Mouse (Mus musculus): Measurements from ENCODE around the gene Apoc2. TPM values are rescaled to one million over a fixed set of nuclear protein-coding genes. Genes with fewer than 3 reads are reported as not detected.

Gene Apoc2
- polyA plus RNA-seq, 1 experiment from 2014 or later = 8.7 TPM

DNA sequence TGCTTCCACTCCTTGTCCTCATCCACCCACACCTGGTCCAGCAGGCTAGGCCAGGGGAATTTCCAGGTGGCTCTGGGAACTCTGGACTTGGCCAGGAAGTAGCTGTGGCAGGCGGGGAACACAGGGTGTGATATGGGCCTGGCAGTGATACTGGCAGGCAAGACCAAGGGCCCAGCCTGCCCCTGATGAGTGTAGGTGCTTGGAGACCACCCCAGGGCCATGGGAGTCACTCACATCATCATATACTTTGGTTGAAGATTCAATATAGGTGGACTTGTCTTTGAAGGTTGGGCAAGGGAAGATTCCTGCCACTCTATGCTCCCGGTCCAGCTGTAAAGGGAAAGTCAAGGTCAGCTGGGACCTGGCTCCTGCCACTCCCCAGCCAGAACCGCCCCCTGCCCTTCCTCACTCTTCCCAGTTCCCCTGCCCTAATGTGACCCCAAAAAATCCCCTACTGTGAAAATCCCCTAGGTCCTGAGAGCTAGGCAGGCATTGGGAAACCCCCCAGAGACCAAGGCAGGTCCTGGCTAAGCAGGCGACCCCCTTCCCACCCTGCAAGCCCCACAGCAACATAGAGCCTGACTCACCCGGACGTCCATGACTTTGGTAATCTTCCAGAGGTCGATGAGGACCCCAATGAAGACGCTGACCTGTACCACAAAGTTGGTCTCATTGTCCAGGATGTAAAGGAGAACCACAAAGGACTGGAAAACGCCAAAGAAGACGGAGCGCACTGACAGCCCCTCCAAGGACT lies 42.5 kb downstream of the Apoc2 start:
- ATAC-seq (ENCODE audit: low FRiP score, low TSS enrichment) (no peak), DNase-seq (ENCODE audit: low spot score) (no peak)
- Histone ChIP-seq H3K9me3 (ENCODE audit: control insufficient read depth, low read length) (no peaks in the 10 kb centered on the region), H3K4me3 (ENCODE audit: low read depth, low read length) (no peak overlapping the region), H3K36me3 (ENCODE audit: control insufficient read depth, insufficient read depth, low read length) (peaks cover 44% of the 10 kb centered on the region), H3K4me2 (replicated peaks; ENCODE audit: low read depth) (no peak overlapping the region), H3K27me3 (ENCODE audit: control insufficient read depth, insufficient read depth, low read length) (no peaks in the 10 kb centered on the region), H3K27ac (replicated peaks) (no peak overlapping the region), H3K4me1 (replicated peaks; ENCODE audit: control insufficient read depth, insufficient read depth) (no peaks in the 10 kb centered on the region), H3K9ac (ENCODE audit: low read length) (no peak overlapping the region)
- no peak for TF ChIP-seq CTCF (IDR thresholded peaks at IDR 0.05; ENCODE audit: low read depth)
- no peak for TF ChIP-seq EP300 (optimal IDR thresholded peaks at IDR 0.05)
- WGBS = 88% methylated on average over 11 of the region's 11 CpGs

DNA sequence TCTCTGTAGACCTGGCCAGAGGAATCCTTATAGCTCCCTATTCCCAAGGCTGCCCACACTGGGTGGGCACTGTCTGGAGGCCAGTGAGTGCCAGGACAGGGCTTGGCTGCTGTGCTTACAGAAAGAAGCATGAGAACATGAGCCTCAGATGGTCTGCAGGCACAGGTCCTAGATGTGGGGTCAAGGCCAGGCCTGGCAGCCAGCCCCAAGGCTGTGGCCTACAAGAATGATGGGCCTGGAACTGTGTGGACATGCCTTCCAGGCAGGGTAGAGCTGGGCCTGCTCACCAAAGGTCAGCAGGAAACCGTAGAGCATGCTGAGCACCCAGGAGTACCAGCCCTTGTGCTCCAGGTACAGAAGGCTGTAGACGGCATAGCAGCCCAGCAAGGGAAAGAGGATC lies 43.1 kb downstream of the Apoc2 start:
- ATAC-seq (ENCODE audit: low FRiP score, low TSS enrichment) = no peak; the same call in 1 of the 2 replicates
- Histone ChIP-seq H3K4me3 (ENCODE audit: low read depth, low read length) (no peak overlapping the region), H3K4me2 (replicated peaks; ENCODE audit: low read depth) (no peak overlapping the region), H3K9ac (ENCODE audit: low read length) (no peak overlapping the region), H3K4me1 (replicated peaks; ENCODE audit: control insufficient read depth, insufficient read depth) (no peaks in the 10 kb centered on the region), H3K9me3 (ENCODE audit: control insufficient read depth, low read length) (no peaks in the 10 kb centered on the region), H3K36me3 (ENCODE audit: control insufficient read depth, insufficient read depth, low read length) (peaks cover 44% of the 10 kb centered on the region), H3K27ac (replicated peaks) (no peak overlapping the region), H3K27me3 (ENCODE audit: control insufficient read depth, insufficient read depth, low read length) (no peaks in the 10 kb centered on the region)
- 98% methylated on average over 2 of the region's 2 CpGs for WGBS
- DNase-seq (ENCODE audit: low spot score) = no peak
- no peak for TF ChIP-seq CTCF (IDR thresholded peaks at IDR 0.05; ENCODE audit: low read depth)

DNA sequence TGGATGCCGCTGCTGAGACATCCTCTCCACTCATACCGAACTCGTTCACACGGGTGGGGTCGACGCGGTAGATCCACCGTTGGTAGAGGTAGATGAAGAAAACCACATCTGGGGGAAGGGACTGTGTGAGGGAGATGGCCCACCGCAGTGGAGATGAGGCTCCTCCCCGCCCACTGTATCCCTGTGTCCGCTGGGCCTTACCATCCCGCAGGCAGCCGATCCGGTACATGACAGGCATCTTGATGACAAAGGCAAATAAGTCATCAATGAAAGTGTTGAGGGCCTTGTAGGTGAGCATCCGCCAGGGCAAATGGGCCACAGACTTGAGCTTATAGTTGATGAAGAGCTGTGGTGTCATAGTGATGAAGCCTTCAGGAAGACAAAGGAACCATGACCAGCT lies 43.9 kb downstream of the Apoc2 start:
- no peak overlapping the region for H3K27ac ChIP-seq (replicated peaks)
- no peaks in the 10 kb centered on the region for H3K4me1 ChIP-seq (replicated peaks; ENCODE audit: control insufficient read depth, insufficient read depth)
- TF ChIP-seq CTCF (IDR thresholded peaks at IDR 0.05; ENCODE audit: low read depth) = no peak
- no peak for TF ChIP-seq EP300 (optimal IDR thresholded peaks at IDR 0.05)
- no peak overlapping the region for H3K4me2 ChIP-seq (replicated peaks; ENCODE audit: low read depth)
- no peak overlapping the region for H3K9ac ChIP-seq (ENCODE audit: low read length)
- H3K27me3 ChIP-seq (ENCODE audit: control insufficient read depth, insufficient read depth, low read length) = no peaks in the 10 kb centered on the region
- no peaks in the 10 kb centered on the region for H3K9me3 ChIP-seq (ENCODE audit: control insufficient read depth, low read length)
- peaks cover 41% of the 10 kb centered on the region for H3K36me3 ChIP-seq (ENCODE audit: control insufficient read depth, insufficient read depth, low read length)
- no peak for DNase-seq (ENCODE audit: low spot score)
- no peak overlapping the region for H3K4me3 ChIP-seq (ENCODE audit: low read depth, low read length)
- WGBS = 86% methylated on average over 15 of the region's 15 CpGs
- ATAC-seq (ENCODE audit: low FRiP score, low TSS enrichment) = no peak

DNA sequence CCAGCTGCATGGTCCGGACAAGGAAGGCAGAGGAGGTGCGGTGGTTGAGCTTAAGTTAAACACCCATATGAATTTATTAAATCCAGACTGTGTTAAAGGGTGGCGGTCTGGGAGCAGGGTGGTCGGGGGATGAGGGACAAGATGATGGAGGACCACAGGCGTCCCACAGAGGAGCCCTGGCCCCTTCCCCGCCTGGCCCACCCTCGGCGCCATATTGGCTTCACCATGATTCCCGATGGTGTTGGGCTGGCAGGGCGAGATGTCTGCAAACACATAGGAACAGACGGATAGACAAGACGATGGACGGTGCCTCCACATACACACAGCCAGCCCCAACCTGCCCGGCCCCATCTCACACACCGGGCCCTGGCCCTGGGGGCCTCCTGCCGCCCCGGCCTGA lies 44.5 kb downstream of the Apoc2 start:
- no peak for TF ChIP-seq EP300 (optimal IDR thresholded peaks at IDR 0.05)
- TF ChIP-seq CTCF (IDR thresholded peaks at IDR 0.05; ENCODE audit: low read depth) = no peak
- Histone ChIP-seq H3K9me3 (ENCODE audit: control insufficient read depth, low read length) (no peaks in the 10 kb centered on the region), H3K4me1 (replicated peaks; ENCODE audit: control insufficient read depth, insufficient read depth) (no peaks in the 10 kb centered on the region), H3K9ac (ENCODE audit: low read length) (no peak overlapping the region), H3K4me2 (replicated peaks; ENCODE audit: low read depth) (no peak overlapping the region), H3K36me3 (ENCODE audit: control insufficient read depth, insufficient read depth, low read length) (peaks cover 41% of the 10 kb centered on the region), H3K27me3 (ENCODE audit: control insufficient read depth, insufficient read depth, low read length) (no peaks in the 10 kb centered on the region), H3K4me3 (ENCODE audit: low read depth, low read length) (no peak overlapping the region), H3K27ac (replicated peaks) (no peak overlapping the region)
- 88% methylated on average over 17 of the region's 17 CpGs for WGBS
- DNase-seq (ENCODE audit: low spot score) (no peak), ATAC-seq (ENCODE audit: low FRiP score, low TSS enrichment) (no peak)

DNA sequence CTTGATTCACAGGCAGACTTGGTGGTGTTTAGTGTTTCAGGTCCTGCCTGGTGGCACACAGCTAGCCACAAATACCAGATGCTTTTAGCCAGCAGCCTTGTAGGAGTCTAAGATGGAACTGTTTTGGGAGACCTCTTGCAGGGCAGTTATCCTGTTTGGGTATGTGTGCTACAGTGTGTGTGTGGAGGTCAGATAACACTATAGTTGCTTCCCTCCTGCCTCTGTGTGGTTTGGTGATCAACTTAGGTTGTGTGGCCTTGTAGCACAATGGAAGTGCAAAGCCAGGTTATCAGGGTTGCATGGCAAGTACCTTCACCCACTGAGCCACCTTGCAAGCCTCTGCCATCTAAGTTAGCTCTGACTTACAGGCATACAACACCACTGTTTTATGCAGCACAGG lies 45.0 kb downstream of the Apoc2 start:
- TF ChIP-seq CTCF (IDR thresholded peaks at IDR 0.05; ENCODE audit: low read depth) (no peak), EP300 (optimal IDR thresholded peaks at IDR 0.05) (no peak)
- ATAC-seq (ENCODE audit: low FRiP score, low TSS enrichment) (no peak), DNase-seq (ENCODE audit: low spot score) (no peak)
- Histone ChIP-seq H3K4me3 (ENCODE audit: low read depth, low read length) (no peak overlapping the region), H3K9me3 (ENCODE audit: control insufficient read depth, low read length) (no peaks in the 10 kb centered on the region), H3K27ac (replicated peaks) (no peak overlapping the region), H3K4me2 (replicated peaks; ENCODE audit: low read depth) (no peak overlapping the region), H3K36me3 (ENCODE audit: control insufficient read depth, insufficient read depth, low read length) (peaks cover 37% of the 10 kb centered on the region), H3K4me1 (replicated peaks; ENCODE audit: control insufficient read depth, insufficient read depth) (no peaks in the 10 kb centered on the region), H3K27me3 (ENCODE audit: control insufficient read depth, insufficient read depth, low read length) (no peaks in the 10 kb centered on the region), H3K9ac (ENCODE audit: low read length) (no peak overlapping the region)

DNA sequence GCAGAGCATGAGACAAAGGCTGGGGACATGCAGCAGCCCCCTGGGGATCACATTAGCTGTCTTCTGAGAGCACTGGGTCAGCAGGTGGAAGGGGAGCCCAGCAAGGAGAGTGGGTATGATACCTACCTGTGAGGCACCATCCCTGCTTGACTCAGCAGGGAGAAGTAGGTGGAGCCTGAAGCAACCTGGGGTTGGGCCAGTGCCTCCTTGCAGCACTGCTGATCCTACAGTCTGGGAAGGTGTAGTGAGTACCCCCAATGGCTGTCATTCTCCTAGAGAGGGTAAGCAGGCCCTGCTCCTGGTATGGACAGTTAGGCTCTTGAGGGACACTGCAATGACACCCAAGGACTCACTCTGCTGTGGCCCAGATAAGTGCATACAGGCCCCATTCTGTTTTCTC lies 45.5 kb downstream of the Apoc2 start:
- peaks cover 33% of the 10 kb centered on the region for H3K36me3 ChIP-seq (ENCODE audit: control insufficient read depth, insufficient read depth, low read length)

More for the DNA sequence above, 45.5 kb downstream of the Apoc2 start:
- ATAC-seq (ENCODE audit: low FRiP score, low TSS enrichment) = no peak
- Histone ChIP-seq H3K9ac (ENCODE audit: low read length) (no peak overlapping the region), H3K27me3 (ENCODE audit: control insufficient read depth, insufficient read depth, low read length) (no peaks in the 10 kb centered on the region), H3K4me2 (replicated peaks; ENCODE audit: low read depth) (no peak overlapping the region), H3K27ac (replicated peaks) (no peak overlapping the region), H3K4me3 (ENCODE audit: low read depth, low read length) (no peak overlapping the region), H3K4me1 (replicated peaks; ENCODE audit: control insufficient read depth, insufficient read depth) (no peaks in the 10 kb centered on the region), H3K9me3 (ENCODE audit: control insufficient read depth, low read length) (no peaks in the 10 kb centered on the region)
- DNase-seq (ENCODE audit: low spot score) = no peak
- TF ChIP-seq CTCF (IDR thresholded peaks at IDR 0.05; ENCODE audit: low read depth) (no peak), EP300 (optimal IDR thresholded peaks at IDR 0.05) (no peak)

Measured in stomach, postnatal 0 days (tissue).